Mouse (Mus musculus): Measurements from ENCODE around the gene Ap1s3.

DNA sequence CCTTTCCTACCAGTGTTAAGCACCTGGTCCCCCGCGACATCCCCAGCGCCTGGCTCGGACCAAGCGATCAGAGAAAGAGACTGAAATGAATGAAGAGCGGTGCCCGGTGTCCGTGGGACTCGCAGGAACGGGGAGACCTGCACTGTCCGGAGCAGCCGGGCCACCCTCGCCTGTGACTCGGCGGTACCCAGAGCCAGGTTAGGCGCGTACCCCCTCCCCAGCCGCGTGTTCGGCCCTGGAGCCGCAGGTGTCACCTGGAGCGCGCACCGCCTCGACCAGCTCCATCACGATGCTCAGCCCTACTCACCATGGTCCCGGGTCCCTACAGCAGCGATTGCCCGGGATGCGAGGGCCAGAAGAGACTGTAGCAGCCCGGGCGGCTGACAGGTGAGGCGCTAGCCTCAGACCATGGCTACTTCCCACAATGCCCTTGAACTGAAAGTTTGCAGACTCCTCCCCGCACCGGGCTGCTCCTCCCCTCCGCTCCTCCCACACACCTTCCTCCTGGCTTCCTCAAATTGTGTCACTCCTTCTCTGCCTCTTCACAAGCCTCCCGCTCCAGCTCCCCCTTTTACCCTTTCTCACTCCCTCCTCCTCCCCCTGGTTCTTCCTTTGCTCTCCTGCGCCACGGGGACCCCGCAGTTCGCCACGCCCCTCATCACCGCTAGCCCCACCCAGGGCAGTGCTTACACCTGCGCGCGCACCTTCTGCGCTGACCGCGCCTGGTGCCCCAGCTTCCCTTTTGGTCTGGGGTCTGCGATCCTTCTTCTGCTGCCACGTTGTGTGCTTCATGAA, at the start of gene Ap1s3:
- TF ChIP-seq POLR2A (IDR thresholded peaks at IDR 0.05; ENCODE audit: borderline replicate concordance, low read depth, low read length) (no peak), CTCF (IDR thresholded peaks at IDR 0.05; ENCODE audit: low read depth, low read length) (no peak)

All from bone marrow macrophage, adult 2 months (primary cell).